Mouse (Mus musculus): Measurements from ENCODE around the gene Cd40. TPM values are rescaled to one million over a fixed set of nuclear protein-coding genes. Genes with fewer than 3 reads are reported as not detected.

The Cd40 gene
- polyA plus RNA-seq (2015; fragmentation: Nextera tagmentation; extraction: Ambion mirVana): 8.5 and 9.3 TPM in 2 replicates

DNA sequence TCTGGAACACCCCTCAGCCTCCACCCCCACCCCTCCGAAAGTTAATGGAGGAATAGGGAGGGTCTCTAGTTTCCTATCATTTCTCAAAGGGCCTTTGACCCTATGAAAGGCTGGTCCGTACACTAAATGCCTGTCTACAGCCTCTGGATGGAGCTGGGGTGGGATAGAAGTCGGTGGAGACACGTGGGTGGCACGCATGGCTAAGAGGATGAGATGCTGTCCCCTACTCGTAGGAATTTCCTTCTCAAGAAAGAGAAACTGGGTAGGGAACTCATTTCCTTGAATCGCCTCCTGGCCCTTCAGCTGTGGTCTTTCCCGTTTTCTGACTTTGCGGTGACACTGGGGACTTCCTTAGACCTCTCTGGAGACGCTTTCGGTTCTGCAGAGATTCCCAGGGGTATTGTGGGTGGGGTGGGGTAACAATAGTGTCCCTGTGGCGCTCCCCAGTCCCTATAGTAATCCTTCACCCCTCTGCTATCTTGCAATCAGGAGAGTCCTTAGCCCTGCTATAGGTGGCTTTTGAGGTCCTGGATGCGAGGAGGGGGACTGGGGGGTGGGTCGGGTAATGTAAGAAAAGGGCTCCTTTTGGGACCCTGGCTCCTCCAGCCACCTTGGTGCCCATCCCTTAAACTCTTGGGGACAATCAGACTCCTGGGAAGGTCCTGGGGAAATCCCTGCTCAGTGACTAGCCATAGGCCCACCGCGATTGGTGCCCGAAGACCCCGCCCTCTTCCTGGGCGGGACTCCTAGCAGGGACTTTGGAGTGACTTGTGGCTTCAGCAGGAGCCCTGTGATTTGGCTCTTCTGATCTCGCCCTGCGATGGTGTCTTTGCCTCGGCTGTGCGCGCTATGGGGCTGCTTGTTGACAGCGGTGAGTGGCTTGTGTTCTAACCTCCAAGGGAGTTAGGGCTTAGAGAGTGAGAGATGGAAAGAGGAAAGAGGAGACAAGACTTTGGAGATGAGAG is at the start of gene Cd40:
TSS of gene Cd40 (plus strand) at position 740 of the 965 bp plus-strand sequence.
- H3K9ac ChIP-seq: peak within 1 kb of the TSS; percentile 18
- 9% methylated on average over 25 of the region's 25 CpGs for WGBS
- H3K27ac ChIP-seq: peak within 1 kb of the TSS; percentile 14; the same call in 1 of the 2 replicates
- peak within 1 kb of the TSS; percentile 39 for H3K4me3 ChIP-seq (replicated peaks)
- no peaks in the 10 kb centered on the region for H3K36me3 ChIP-seq
- no peaks in the 10 kb centered on the region for H3K9me3 ChIP-seq
- H3K4me1 ChIP-seq (replicated peaks): peaks cover 19% of the 10 kb centered on the region
- peaks cover 7% of the 10 kb centered on the region; the same call in 1 of the 2 replicates for H3K27me3 ChIP-seq (replicated peaks)
- peak; percentile 94 for ATAC-seq
- H3K4me2 ChIP-seq (replicated peaks): peak within 1 kb of the TSS; percentile 68

GRCm38 (mm10) chr2:165006813-165007212 is 48.6 kb upstream of the Cd40 start:
- Histone ChIP-seq H3K4me1 (replicated peaks) (no peaks in the 10 kb centered on the region), H3K27me3 (replicated peaks) (no peaks in the 10 kb centered on the region), H3K4me3 (replicated peaks) (no peak overlapping the region), H3K27ac (no peak overlapping the region), H3K4me2 (replicated peaks) (no peak overlapping the region), H3K36me3 (peaks cover 65% of the 10 kb centered on the region), H3K9ac (no peak overlapping the region), H3K9me3 (no peaks in the 10 kb centered on the region)
- WGBS: 93% methylated on average over 4 of the region's 4 CpGs
- no peak for ATAC-seq

DNA sequence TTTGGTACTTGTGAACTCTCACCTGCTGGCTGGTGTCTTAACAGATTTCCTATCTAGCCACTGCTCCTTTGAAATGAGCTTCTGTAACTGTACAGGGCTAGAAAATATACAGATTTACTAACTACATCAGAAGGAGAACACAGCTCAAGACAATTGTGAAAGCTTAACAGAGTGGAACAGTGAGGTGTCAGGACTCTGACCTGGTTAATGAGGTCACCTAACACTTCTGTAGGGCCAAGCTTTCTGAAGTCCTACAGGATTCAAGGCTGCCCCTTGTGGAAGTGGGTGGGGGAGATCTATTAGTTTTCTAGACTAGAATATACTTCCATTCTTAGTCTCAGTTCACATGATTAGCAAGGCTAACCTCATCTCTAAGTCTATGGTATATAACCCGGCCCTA is 47.4 kb upstream of the Cd40 start:
- no peak overlapping the region for H3K27ac ChIP-seq
- H3K9ac ChIP-seq: no peak overlapping the region
- no peaks in the 10 kb centered on the region for H3K4me1 ChIP-seq (replicated peaks)
- H3K4me2 ChIP-seq (replicated peaks): no peak overlapping the region
- H3K9me3 ChIP-seq: no peaks in the 10 kb centered on the region
- H3K36me3 ChIP-seq: peaks cover 59% of the 10 kb centered on the region
- 92% methylated on average over 1 of the region's 1 CpGs for WGBS
- no peak overlapping the region for H3K4me3 ChIP-seq (replicated peaks)
- no peak for ATAC-seq
- H3K27me3 ChIP-seq (replicated peaks): no peaks in the 10 kb centered on the region

DNA sequence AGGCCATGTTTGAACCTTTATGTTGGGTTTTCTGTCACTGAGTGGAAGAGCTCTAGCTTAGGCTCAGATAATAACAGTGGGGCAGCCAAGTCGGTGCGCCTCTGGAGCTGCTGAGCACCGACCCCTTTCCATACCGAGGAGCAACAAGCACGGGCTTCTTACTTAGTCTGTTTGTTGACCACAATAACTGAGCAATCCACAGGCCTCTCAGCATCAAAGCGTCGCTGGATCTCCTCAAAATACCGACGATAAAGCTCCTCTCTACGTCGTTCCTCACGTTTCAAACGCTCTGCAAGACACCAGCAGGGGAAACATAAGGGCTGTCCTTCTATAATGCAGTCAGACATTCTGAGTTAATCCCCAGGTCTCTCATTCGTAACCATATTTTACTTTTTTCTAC is 46.3 kb upstream of the Cd40 start:
- Histone ChIP-seq H3K9ac (no peak overlapping the region), H3K27ac (no peak overlapping the region), H3K4me3 (replicated peaks) (no peak overlapping the region), H3K27me3 (replicated peaks) (no peaks in the 10 kb centered on the region), H3K9me3 (no peaks in the 10 kb centered on the region), H3K4me2 (replicated peaks) (no peak overlapping the region), H3K36me3 (peaks cover 50% of the 10 kb centered on the region), H3K4me1 (replicated peaks) (no peaks in the 10 kb centered on the region)
- WGBS: 95% methylated on average over 14 of the region's 14 CpGs
- ATAC-seq: no peak

DNA sequence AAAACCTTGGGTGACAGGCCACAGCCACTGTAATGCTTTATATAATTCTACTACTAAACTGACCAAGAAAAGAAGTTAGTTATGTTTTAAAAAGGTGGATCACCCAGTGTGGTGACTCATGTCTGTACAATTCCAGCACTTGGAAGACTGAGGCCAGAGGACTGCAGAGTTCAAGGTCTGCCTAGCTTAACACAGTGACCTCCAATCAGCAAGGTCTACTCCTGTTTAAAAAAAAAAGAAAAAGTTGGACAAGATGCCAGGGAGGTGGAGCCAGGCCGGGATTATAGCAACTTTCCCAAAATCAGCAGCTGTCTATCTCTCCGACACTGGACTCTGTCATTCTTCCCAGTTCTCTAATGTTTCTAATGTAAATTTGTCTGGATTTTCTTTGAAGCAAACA is 45.8 kb upstream of the Cd40 start:
- Histone ChIP-seq H3K36me3 (peaks cover 50% of the 10 kb centered on the region), H3K4me1 (replicated peaks) (no peaks in the 10 kb centered on the region), H3K27ac (no peak overlapping the region), H3K4me2 (replicated peaks) (no peak overlapping the region), H3K4me3 (replicated peaks) (no peak overlapping the region), H3K9ac (no peak overlapping the region), H3K27me3 (replicated peaks) (no peaks in the 10 kb centered on the region), H3K9me3 (no peaks in the 10 kb centered on the region)
- WGBS: 83% methylated on average over 2 of the region's 2 CpGs
- no peak for ATAC-seq

GRCm38 (mm10) chr2:165010351-165010750 is 45.1 kb upstream of the Cd40 start:
- no peak overlapping the region for H3K27ac ChIP-seq
- no peak for ATAC-seq
- H3K27me3 ChIP-seq (replicated peaks): no peaks in the 10 kb centered on the region
- H3K4me1 ChIP-seq (replicated peaks): no peaks in the 10 kb centered on the region
- no peaks in the 10 kb centered on the region for H3K9me3 ChIP-seq
- WGBS: 70% methylated on average over 10 of the region's 10 CpGs
- H3K4me3 ChIP-seq (replicated peaks): no peak overlapping the region
- peaks cover 45% of the 10 kb centered on the region for H3K36me3 ChIP-seq
- no peak overlapping the region for H3K4me2 ChIP-seq (replicated peaks)
- no peak overlapping the region for H3K9ac ChIP-seq

- Histone ChIP-seq H3K9me3 (no peaks in the 10 kb centered on the region), H3K36me3 (peaks cover 14% of the 10 kb centered on the region), H3K4me1 (replicated peaks) (no peaks in the 10 kb centered on the region), H3K27ac (no peak overlapping the region), H3K27me3 (replicated peaks) (no peaks in the 10 kb centered on the region), H3K9ac (no peak overlapping the region), H3K4me3 (replicated peaks) (no peak overlapping the region), H3K4me2 (replicated peaks) (no peak overlapping the region)
- no peak for ATAC-seq
- 84% methylated on average over 5 of the region's 5 CpGs for WGBS
Observed at GRCm38 (mm10) chr2:165014935-165015334, 40.5 kb upstream of the Cd40 start.

- ATAC-seq: no peak
- no peak overlapping the region for H3K4me3 ChIP-seq (replicated peaks)
- 91% methylated on average over 3 of the region's 3 CpGs for WGBS
Observed at GRCm38 (mm10) chr2:165020490-165020889, 34.9 kb upstream of the Cd40 start.

DNA sequence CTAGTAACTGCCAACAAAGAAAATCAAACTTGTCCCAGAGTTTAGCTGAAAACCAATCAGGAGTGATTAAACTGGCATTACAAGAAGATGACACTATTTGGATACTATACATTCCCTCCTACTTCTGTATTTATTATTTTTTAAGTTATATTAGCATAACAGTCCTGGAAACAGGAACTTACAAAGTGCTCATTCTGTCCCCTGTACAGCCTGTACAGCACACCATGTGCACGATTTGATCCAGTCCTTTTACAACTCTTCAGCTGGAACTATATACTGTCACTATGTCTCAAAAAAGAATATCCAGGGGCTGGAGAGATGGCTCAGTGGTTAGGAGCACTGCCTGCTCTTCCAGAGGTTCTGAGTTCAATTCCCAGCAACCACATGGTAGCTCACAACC is 28.3 kb upstream of the Cd40 start:
- Histone ChIP-seq H3K36me3 (no peaks in the 10 kb centered on the region), H3K9me3 (no peaks in the 10 kb centered on the region), H3K4me2 (replicated peaks) (no peak overlapping the region), H3K4me1 (replicated peaks) (no peaks in the 10 kb centered on the region), H3K9ac (no peak overlapping the region), H3K4me3 (replicated peaks) (no peak overlapping the region), H3K27ac (no peak overlapping the region), H3K27me3 (replicated peaks) (no peaks in the 10 kb centered on the region)
- WGBS: 49% methylated on average over 1 of the region's 1 CpGs
- no peak for ATAC-seq

More at GRCm38 (mm10) chr2:165020490-165020889, 34.9 kb upstream of the Cd40 start:
- H3K9me3 ChIP-seq: no peaks in the 10 kb centered on the region
- no peaks in the 10 kb centered on the region for H3K4me1 ChIP-seq (replicated peaks)
- H3K27ac ChIP-seq: no peak overlapping the region
- no peak overlapping the region for H3K4me2 ChIP-seq (replicated peaks)
- H3K27me3 ChIP-seq (replicated peaks): no peaks in the 10 kb centered on the region
- H3K9ac ChIP-seq: no peak overlapping the region
- H3K36me3 ChIP-seq: no peaks in the 10 kb centered on the region

DNA sequence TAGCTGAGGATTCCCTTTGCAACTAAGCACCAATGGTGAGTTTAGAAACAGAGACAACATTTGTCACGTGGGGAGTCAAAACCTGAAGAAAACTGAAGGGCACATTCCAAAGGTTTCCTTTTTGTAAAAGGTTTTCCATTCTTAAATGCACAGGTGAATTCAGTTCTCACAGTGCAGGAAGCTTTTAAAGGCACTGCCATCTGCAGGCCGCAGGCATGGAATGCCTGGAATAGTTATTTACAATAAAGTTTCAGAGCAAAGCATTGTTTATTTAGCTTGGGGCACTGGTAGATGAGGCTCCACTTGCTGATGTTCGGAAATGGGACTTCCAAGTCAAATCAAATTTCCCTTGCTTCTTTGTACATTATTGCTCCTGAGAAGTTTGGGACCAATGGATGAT is 22.9 kb upstream of the Cd40 start:
- Histone ChIP-seq H3K4me1 (replicated peaks) (peaks cover 12% of the 10 kb centered on the region), H3K9me3 (no peaks in the 10 kb centered on the region), H3K36me3 (no peaks in the 10 kb centered on the region), H3K4me3 (replicated peaks) (no peak overlapping the region), H3K27ac (no peak overlapping the region), H3K27me3 (replicated peaks) (no peaks in the 10 kb centered on the region), H3K4me2 (replicated peaks) (no peak overlapping the region), H3K9ac (no peak overlapping the region)
- WGBS: 32% methylated on average over 3 of the region's 3 CpGs
- no peak for ATAC-seq

GRCm38 (mm10) chr2:165033306-165033705 is 22.1 kb upstream of the Cd40 start:
- Histone ChIP-seq H3K9me3 (no peaks in the 10 kb centered on the region), H3K27ac (no peak overlapping the region), H3K4me2 (replicated peaks) (peak overlapping the region; percentile 77), H3K9ac (no peak overlapping the region), H3K4me3 (replicated peaks) (peak overlapping the region; percentile 97), H3K36me3 (no peaks in the 10 kb centered on the region), H3K27me3 (replicated peaks) (no peaks in the 10 kb centered on the region), H3K4me1 (replicated peaks) (peaks cover 12% of the 10 kb centered on the region)
- no peak for ATAC-seq
- WGBS: 33% methylated on average over 6 of the region's 6 CpGs

DNA sequence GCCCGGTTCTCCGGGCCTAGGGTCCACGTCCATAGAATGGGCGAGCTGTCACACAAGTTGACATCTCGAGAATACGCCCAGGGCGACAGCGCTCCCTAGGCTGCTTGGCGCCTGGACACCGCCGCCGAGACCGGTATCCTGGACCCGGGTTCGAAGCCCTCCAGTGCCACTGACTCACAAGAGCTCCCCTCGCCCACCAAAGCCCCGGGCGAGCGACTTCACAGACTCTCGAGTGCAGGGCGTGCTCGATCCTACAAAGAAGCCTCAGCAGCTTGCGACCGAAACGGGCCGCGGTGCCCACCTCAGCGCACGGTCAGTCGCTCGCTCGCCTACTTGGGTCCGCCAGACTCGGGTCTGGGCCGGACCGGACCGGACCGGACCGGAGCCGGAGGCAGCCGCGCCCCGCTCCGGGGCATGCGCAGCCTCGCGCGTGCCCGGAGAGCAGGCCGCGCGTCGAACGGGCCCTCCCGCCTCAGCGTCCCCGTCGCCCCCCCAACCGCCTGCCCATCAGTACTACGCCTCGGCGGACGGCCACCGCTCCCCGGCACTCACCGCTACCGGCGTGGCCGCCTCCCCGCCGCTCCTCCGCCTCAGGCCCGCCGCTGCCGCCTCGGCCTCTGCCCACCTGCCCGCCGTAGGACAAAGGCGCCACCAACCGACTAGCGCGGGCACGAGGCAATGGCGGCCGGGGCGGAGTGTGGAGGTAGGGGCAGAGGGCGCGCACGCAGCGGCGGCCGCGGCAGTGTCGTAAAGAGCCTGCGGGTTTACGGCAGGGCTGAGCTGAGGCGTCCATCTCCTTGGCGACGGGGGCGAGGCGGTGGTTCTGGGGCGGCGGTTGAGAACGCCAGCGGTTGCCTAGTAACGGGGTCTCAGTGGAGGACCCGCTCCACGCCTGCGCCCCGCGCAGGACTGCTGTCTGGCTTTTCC is 21.0 kb upstream of the Cd40 start, which contains the start of gene Ncoa5:
TSS of gene Ncoa5 (minus strand) at position 737 of the 927 bp plus-strand sequence.
- peak within 1 kb of the TSS; percentile 96 for H3K9ac ChIP-seq
- under 1% methylated on average over 110 of the region's 111 CpGs for WGBS
- peak; percentile 98 for ATAC-seq
- H3K36me3 ChIP-seq: no peaks in the 10 kb centered on the region
- no peaks in the 10 kb centered on the region for H3K27me3 ChIP-seq (replicated peaks)
- H3K4me1 ChIP-seq (replicated peaks): peaks cover 12% of the 10 kb centered on the region
- peak within 1 kb of the TSS; percentile 97 for H3K4me3 ChIP-seq (replicated peaks)
- peak within 1 kb of the TSS; percentile 77 for H3K4me2 ChIP-seq (replicated peaks)
- peak within 1 kb of the TSS; percentile 78 for H3K27ac ChIP-seq
- H3K9me3 ChIP-seq: no peaks in the 10 kb centered on the region
